Mouse (Mus musculus): Measurements from ENCODE around the gene Syt3.

Gene Syt3

DNA sequence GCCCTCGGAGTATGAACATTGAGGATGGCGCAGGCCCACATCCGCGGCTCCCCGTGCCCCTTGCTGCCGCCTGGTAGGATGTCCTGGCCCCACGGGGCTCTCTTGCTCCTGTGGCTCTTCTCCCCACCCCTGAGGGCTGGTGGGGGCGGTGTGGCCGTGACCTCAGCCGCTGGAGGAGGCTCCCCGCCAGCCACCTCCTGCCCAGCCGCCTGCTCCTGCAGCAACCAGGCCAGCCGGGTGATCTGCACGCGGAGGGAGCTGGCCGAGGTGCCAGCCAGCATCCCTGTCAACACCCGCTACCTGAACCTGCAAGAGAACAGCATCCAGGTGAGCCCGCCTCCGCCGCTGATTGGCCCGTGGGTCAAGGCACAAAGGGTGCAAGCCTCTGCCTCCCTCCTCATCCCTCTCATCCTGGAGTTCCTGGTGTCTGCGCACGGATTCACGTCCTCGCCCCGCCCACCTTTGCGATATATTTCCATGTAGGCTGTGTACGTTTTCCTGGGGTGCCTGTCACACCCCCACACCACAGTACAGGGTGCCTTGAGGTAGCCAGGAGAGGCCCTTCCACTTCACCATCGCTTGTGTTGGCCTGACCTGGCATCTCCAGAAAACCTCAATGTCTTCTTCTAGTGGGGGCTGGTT is 61.1 kb downstream of the Syt3 start:
- DNase-seq (ENCODE audit: inconsistent ontology term), result no peak

DNA sequence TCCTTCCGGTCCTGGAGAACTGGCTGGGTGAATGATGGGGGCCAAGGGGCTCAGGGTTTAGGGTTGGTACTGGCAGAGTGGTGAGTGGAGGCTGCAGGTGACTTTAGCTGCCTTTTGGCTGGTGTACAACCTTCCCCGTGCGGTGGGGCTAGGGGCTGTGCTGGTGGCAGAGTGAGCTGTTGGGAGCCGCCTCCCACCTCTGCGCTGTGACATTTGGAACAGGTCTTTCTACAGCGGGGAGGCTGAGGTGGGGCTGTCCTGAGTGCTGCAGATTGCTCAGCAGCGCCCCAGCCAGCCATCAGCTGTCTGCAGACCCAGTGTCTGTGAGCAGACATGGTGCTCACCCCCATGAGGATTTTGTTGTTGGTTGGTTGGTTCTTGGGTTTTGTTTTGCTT is 61.6 kb downstream of the Syt3 start:
- no peak for DNase-seq (ENCODE audit: inconsistent ontology term)

DNA sequence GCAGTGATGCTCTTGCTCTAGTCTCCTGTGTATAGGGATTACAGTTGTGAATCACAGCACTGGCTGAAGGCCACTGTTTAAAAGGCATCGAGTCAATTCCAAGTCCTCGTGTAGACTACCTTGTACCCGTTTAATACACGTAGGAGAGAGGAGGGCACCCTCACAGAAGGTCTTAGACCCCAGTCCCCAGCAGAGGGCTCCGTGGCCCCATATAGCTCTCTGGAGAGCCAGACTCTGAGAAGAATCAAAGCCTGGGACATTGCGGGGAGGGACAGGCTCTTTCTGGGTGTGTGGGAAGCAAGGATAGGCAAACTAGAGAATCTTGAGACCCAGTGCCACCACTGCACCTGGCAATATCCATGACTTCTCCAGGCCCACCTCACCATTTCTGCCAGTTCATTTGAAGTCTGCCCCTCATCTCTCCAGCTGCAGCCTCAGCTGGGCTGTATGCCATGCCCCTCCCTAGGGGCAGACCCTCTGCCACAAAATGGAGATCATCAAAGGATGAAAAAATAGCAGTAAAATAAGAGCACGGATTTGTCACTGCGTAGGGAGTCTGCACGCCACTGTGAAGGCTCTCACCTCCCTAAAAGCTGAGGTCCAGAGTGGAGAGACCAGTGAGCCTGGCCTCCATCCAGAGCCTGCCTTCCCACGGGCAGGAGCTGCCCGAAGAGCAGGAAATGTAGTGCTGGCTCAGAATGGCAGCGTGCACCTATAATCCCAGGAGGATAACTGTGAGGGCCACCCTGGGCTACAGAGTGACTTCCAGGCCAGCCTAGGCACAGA is 62.4 kb downstream of the Syt3 start:
- no peak for DNase-seq (ENCODE audit: inconsistent ontology term)
